Mouse (Mus musculus): ENCODE data around the gene Coasy. TPM values are rescaled to one million over a fixed set of nuclear protein-coding genes. Genes with fewer than 3 reads are reported as not detected.
"Not testable (repeated sequence)": the region's sequence is repeated elsewhere in the genome, so short reads cannot be mapped to it uniquely, and the experiment has no call there.

Coasy gene
- polyA plus RNA-seq, 1 experiment from 2014 or later = 53.3 TPM

- no peak overlapping the region for H3K4me3 ChIP-seq
- DNase-seq (ENCODE audit: extremely low spot score, low spot score) = no peak
- H3K9me3 ChIP-seq = no peaks in the 10 kb centered on the region
- H3K36me3 ChIP-seq (replicated peaks) = peaks cover 41% of the 10 kb centered on the region
- H3K4me1 ChIP-seq = peaks cover 15% of the 10 kb centered on the region
- 94% methylated on average over 3 of the region's 3 CpGs for WGBS
- no peaks in the 10 kb centered on the region for H3K27me3 ChIP-seq (ENCODE audit: poor library complexity, severe bottlenecking)
- no peak overlapping the region for H3K27ac ChIP-seq
Measured at GRCm38 (mm10) chr11:101112186-101112585, 29.8 kb downstream of the Coasy start.

GRCm38 (mm10) chr11:101115564-101115963 is 33.2 kb downstream of the Coasy start:
- H3K27ac ChIP-seq = no peak overlapping the region
- WGBS = 76% methylated on average over 2 of the region's 2 CpGs
- H3K4me1 ChIP-seq = peaks cover 42% of the 10 kb centered on the region
- no peaks in the 10 kb centered on the region for H3K9me3 ChIP-seq
- H3K27me3 ChIP-seq (ENCODE audit: poor library complexity, severe bottlenecking) = no peaks in the 10 kb centered on the region
- no peak overlapping the region for H3K4me3 ChIP-seq
- H3K36me3 ChIP-seq (replicated peaks) = peaks cover 40% of the 10 kb centered on the region
- no peak for DNase-seq (ENCODE audit: extremely low spot score, low spot score)

GRCm38 (mm10) chr11:101118105-101118504 is 35.7 kb downstream of the Coasy start:
- Histone ChIP-seq H3K27ac (no peak overlapping the region), H3K9me3 (no peaks in the 10 kb centered on the region), H3K36me3 (replicated peaks) (peaks cover 49% of the 10 kb centered on the region), H3K4me3 (peak overlapping the region; percentile 98), H3K4me1 (peaks cover 55% of the 10 kb centered on the region), H3K27me3 (ENCODE audit: poor library complexity, severe bottlenecking) (no peaks in the 10 kb centered on the region)
- no peak for DNase-seq (ENCODE audit: extremely low spot score, low spot score)
- WGBS = 60% methylated on average over 4 of the region's 4 CpGs

- WGBS = under 1% methylated on average over 39 of the region's 39 CpGs
- peaks cover 55% of the 10 kb centered on the region for H3K4me1 ChIP-seq
- DNase-seq (ENCODE audit: extremely low spot score, low spot score) = no peak
- no peaks in the 10 kb centered on the region for H3K27me3 ChIP-seq (ENCODE audit: poor library complexity, severe bottlenecking)
- peaks cover 50% of the 10 kb centered on the region for H3K36me3 ChIP-seq (replicated peaks)
- no peaks in the 10 kb centered on the region for H3K9me3 ChIP-seq
- H3K4me3 ChIP-seq = peak overlapping the region; percentile 98
- peak overlapping the region; percentile 96 for H3K27ac ChIP-seq
Measured at GRCm38 (mm10) chr11:101119131-101119760, 36.9 kb downstream of the Coasy start.

- H3K27ac ChIP-seq = peak within 1 kb of the TSS; percentile 96
- peaks cover 55% of the 10 kb centered on the region for H3K4me1 ChIP-seq
- peak; percentile 99 for DNase-seq (ENCODE audit: extremely low spot score, low spot score)
- H3K9me3 ChIP-seq = no peaks in the 10 kb centered on the region
- peaks cover 52% of the 10 kb centered on the region for H3K36me3 ChIP-seq (replicated peaks)
- WGBS = under 1% methylated on average over 61 of the region's 61 CpGs
- no peaks in the 10 kb centered on the region for H3K27me3 ChIP-seq (ENCODE audit: poor library complexity, severe bottlenecking)
- peak within 1 kb of the TSS; percentile 98 for H3K4me3 ChIP-seq
Measured at GRCm38 (mm10) chr11:101119761-101120544, 37.6 kb downstream of the Coasy start, which contains the start of the genes Retreg3 and Tubg1. Gene Retreg3 (minus strand): TSS chr11:101119893. Gene Tubg1 (plus strand): TSS chr11:101119938.

- DNase-seq (ENCODE audit: extremely low spot score, low spot score) = no peak
- H3K36me3 ChIP-seq (replicated peaks) = peaks cover 58% of the 10 kb centered on the region
- WGBS = 29% methylated on average over 19 of the region's 19 CpGs
- H3K4me1 ChIP-seq = peaks cover 50% of the 10 kb centered on the region
- H3K9me3 ChIP-seq = no peaks in the 10 kb centered on the region
- H3K27me3 ChIP-seq (ENCODE audit: poor library complexity, severe bottlenecking) = no peaks in the 10 kb centered on the region
- peak overlapping the region; percentile 98 for H3K4me3 ChIP-seq
- H3K27ac ChIP-seq = peak overlapping the region; percentile 96
Measured at GRCm38 (mm10) chr11:101120545-101121188, 38.3 kb downstream of the Coasy start.

- WGBS = 97% methylated on average over 8 of the region's 8 CpGs
- Histone ChIP-seq H3K9me3 (peaks cover 13% of the 10 kb centered on the region; the same call in 1 of the 2 replicates), H3K4me1 (peaks cover 19% of the 10 kb centered on the region), H3K36me3 (replicated peaks) (peaks cover 65% of the 10 kb centered on the region)
- not testable (repeated sequence) for H3K27ac ChIP-seq; H3K4me3 ChIP-seq; H3K27me3 ChIP-seq (ENCODE audit: poor library complexity, severe bottlenecking); DNase-seq (ENCODE audit: extremely low spot score, low spot score)
Measured at GRCm38 (mm10) chr11:101124494-101124893, 42.1 kb downstream of the Coasy start.

GRCm38 (mm10) chr11:101125008-101125407 is 42.6 kb downstream of the Coasy start:
- not testable (repeated sequence) for H3K4me3 ChIP-seq; H3K27ac ChIP-seq; DNase-seq (ENCODE audit: extremely low spot score, low spot score); H3K27me3 ChIP-seq (ENCODE audit: poor library complexity, severe bottlenecking)
- Histone ChIP-seq H3K36me3 (replicated peaks) (peaks cover 65% of the 10 kb centered on the region), H3K9me3 (peaks cover 13% of the 10 kb centered on the region; the same call in 1 of the 2 replicates), H3K4me1 (peaks cover 20% of the 10 kb centered on the region)
- 99% methylated on average over 9 of the region's 9 CpGs for WGBS

GRCm38 (mm10) chr11:101127075-101127474 is 44.7 kb downstream of the Coasy start:
- no peak overlapping the region for H3K27ac ChIP-seq
- H3K9me3 ChIP-seq = peaks cover 13% of the 10 kb centered on the region; the same call in 1 of the 2 replicates
- H3K27me3 ChIP-seq (ENCODE audit: poor library complexity, severe bottlenecking) = no peaks in the 10 kb centered on the region
- peaks cover 56% of the 10 kb centered on the region for H3K36me3 ChIP-seq (replicated peaks)
- no peak for DNase-seq (ENCODE audit: extremely low spot score, low spot score)
- 85% methylated on average over 1 of the region's 1 CpGs for WGBS
- no peak overlapping the region for H3K4me3 ChIP-seq
- peaks cover 7% of the 10 kb centered on the region for H3K4me1 ChIP-seq

- 90% methylated on average over 11 of the region's 11 CpGs for WGBS
- Histone ChIP-seq H3K36me3 (replicated peaks) (peaks cover 35% of the 10 kb centered on the region), H3K27ac (no peak overlapping the region), H3K9me3 (peaks cover 13% of the 10 kb centered on the region; the same call in 1 of the 2 replicates), H3K27me3 (ENCODE audit: poor library complexity, severe bottlenecking) (no peaks in the 10 kb centered on the region), H3K4me3 (no peak overlapping the region), H3K4me1 (peaks cover 7% of the 10 kb centered on the region)
- DNase-seq (ENCODE audit: extremely low spot score, low spot score) = no peak
Measured at GRCm38 (mm10) chr11:101128996-101129577, 46.7 kb downstream of the Coasy start.

GRCm38 (mm10) chr11:101130056-101130756 is 47.8 kb downstream of the Coasy start:
- no peak for DNase-seq (ENCODE audit: extremely low spot score, low spot score)
- WGBS = 59% methylated on average over 18 of the region's 18 CpGs

GRCm38 (mm10) chr11:101131187-101131586 is 48.8 kb downstream of the Coasy start:
- H3K27me3 ChIP-seq (ENCODE audit: poor library complexity, severe bottlenecking) = no peaks in the 10 kb centered on the region
- WGBS = 82% methylated on average over 2 of the region's 2 CpGs

More at GRCm38 (mm10) chr11:101130056-101130756, 47.8 kb downstream of the Coasy start:
- H3K9me3 ChIP-seq = peaks cover 13% of the 10 kb centered on the region; the same call in 1 of the 2 replicates
- H3K4me3 ChIP-seq = no peak overlapping the region
- peaks cover 7% of the 10 kb centered on the region for H3K4me1 ChIP-seq
- H3K27ac ChIP-seq = no peak overlapping the region
- H3K27me3 ChIP-seq (ENCODE audit: poor library complexity, severe bottlenecking) = no peaks in the 10 kb centered on the region
- H3K36me3 ChIP-seq (replicated peaks) = peaks cover 25% of the 10 kb centered on the region

More at GRCm38 (mm10) chr11:101131187-101131586, 48.8 kb downstream of the Coasy start:
- Histone ChIP-seq H3K9me3 (peaks cover 12% of the 10 kb centered on the region; the same call in 1 of the 2 replicates), H3K27ac (no peak overlapping the region), H3K4me1 (peaks cover 7% of the 10 kb centered on the region), H3K4me3 (no peak overlapping the region), H3K36me3 (replicated peaks) (peaks cover 15% of the 10 kb centered on the region)
- no peak for DNase-seq (ENCODE audit: extremely low spot score, low spot score)
